Mouse (Mus musculus): ENCODE measurements around the gene Phf19. TPM values are rescaled to one million over a fixed set of nuclear protein-coding genes. Genes with fewer than 3 reads are reported as not detected.

Gene Phf19
- polyA plus RNA-seq, 1 experiment from 2014 or later: 1.5 TPM

DNA sequence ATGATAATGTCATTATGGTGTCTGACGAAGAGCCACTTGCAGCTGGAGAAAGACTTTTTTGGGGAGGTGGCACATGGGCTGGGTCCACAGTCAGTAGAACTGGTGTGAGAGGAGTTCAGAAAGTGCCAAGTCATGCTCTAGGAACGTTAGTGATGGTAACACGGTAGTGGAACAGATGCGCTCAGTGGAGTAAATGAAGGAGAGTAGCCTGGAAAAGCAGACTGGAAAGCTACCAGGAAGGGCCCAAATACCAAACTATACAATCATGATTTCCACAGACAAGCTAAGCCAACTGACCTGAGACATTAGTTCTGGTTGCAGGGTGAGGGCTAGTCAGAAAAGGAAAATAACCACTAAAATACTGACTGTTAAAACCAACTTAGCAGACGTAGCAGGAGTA, 44.1 kb downstream of the Phf19 start:
- H3K4me3 ChIP-seq (replicated peaks): peak overlapping the region; percentile 87
- peaks cover 29% of the 10 kb centered on the region for H3K36me3 ChIP-seq (replicated peaks)
- H3K27me3 ChIP-seq: peaks cover 25% of the 10 kb centered on the region
- H3K4me2 ChIP-seq: peak overlapping the region; percentile 89
- H3K9ac ChIP-seq: peak overlapping the region; percentile 71
- 5% methylated on average over 5 of the region's 5 CpGs for WGBS (ENCODE audit: insufficient replicate concordance)
- ATAC-seq (ENCODE audit: insufficient read depth): peak; percentile 74
- peak overlapping the region; percentile 97 for H3K27ac ChIP-seq (replicated peaks)
- peaks cover 40% of the 10 kb centered on the region for H3K4me1 ChIP-seq (replicated peaks)
- H3K9me3 ChIP-seq (replicated peaks): no peaks in the 10 kb centered on the region

DNA sequence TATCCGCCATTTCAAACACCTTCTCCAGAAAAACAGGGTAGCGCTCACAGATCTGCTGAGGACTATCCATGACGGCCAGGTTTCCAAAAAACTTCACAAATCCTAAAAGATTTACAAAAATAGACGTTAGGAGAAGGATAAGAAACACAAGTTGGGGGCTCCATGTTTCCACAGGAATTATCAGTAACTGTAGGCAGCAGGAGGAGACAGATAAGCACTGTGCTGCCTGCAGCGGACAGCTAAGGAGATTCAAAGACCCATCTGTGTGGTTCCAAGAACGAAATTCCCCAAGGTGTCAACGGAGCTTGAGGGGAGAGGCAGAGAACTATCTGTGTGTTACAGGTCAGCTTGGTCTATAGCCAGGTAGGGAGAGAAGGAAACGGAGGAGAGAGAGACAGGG, 56.1 kb downstream of the Phf19 start:
- Histone ChIP-seq H3K9me3 (replicated peaks) (no peaks in the 10 kb centered on the region), H3K4me2 (no peak overlapping the region), H3K4me1 (replicated peaks) (peaks cover 9% of the 10 kb centered on the region), H3K27ac (replicated peaks) (no peak overlapping the region), H3K4me3 (replicated peaks) (no peak overlapping the region), H3K9ac (no peak overlapping the region), H3K27me3 (no peaks in the 10 kb centered on the region), H3K36me3 (replicated peaks) (peaks cover 93% of the 10 kb centered on the region)
- no peak for ATAC-seq (ENCODE audit: insufficient read depth)
- 47% methylated on average over 8 of the region's 8 CpGs for WGBS (ENCODE audit: insufficient replicate concordance)

DNA sequence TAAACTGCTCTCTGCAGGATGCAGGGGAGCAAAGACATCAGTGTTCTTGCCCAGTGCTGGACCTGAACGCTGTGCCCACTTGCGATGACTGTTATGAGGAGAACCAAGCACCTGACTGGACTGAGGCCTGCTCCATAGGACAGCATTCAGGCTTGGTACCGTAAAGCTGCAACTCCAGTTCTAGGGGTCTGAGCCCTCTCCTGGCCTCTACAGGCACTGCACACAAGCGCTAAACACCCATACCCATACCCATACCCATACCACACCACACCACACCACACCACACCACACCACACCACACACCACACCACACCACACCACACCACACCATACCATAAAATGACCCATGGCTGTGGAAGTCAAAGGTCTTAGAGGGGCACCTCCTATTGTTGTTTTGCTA, 58.6 kb downstream of the Phf19 start:
- Histone ChIP-seq H3K27me3 (no peaks in the 10 kb centered on the region), H3K4me1 (replicated peaks) (peaks cover 9% of the 10 kb centered on the region), H3K27ac (replicated peaks) (no peak overlapping the region), H3K36me3 (replicated peaks) (peaks cover 100% of the 10 kb centered on the region), H3K9me3 (replicated peaks) (no peaks in the 10 kb centered on the region), H3K9ac (no peak overlapping the region), H3K4me2 (no peak overlapping the region), H3K4me3 (replicated peaks) (no peak overlapping the region)
- WGBS (ENCODE audit: insufficient replicate concordance): 89% methylated on average over 4 of the region's 4 CpGs
- peak; percentile 15; the same call in 1 of the 2 replicates for ATAC-seq (ENCODE audit: insufficient read depth)

DNA sequence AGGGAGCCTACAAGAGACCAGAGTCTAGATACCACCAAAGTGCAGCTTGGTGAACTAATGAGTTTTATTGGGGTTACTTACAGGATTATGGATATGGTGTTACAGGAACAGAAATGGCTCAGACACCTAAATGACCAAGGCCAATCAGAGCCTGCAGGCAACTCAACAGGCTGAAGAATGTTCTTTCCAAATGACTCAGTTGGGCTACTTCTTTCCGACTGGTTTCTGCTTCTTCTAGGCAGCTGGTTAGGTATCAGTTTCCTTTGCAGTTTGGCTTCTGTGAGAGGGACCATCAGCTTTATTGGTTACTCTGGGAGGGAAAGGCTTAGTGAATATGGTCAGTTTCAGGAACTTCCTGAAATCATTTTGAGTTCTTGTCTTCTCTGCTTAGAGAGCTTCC, 66.1 kb downstream of the Phf19 start:
- Histone ChIP-seq H3K27me3 (no peaks in the 10 kb centered on the region), H3K9me3 (replicated peaks) (no peaks in the 10 kb centered on the region), H3K4me3 (replicated peaks) (no peak overlapping the region), H3K4me1 (replicated peaks) (no peaks in the 10 kb centered on the region), H3K9ac (no peak overlapping the region), H3K4me2 (no peak overlapping the region), H3K27ac (replicated peaks) (no peak overlapping the region), H3K36me3 (replicated peaks) (peaks cover 38% of the 10 kb centered on the region)
- no peak for ATAC-seq (ENCODE audit: insufficient read depth)
- 78% methylated on average over 1 of the region's 1 CpGs for WGBS (ENCODE audit: insufficient replicate concordance)

Other genes with a start within 250 kb of the Phf19 start
- gene Gapvd1, start 158.8 kb downstream of the Phf19 start, polyA plus RNA-seq (2015; fragmentation: Nextera tagmentation; extraction: Ambion mirVana): 79.9 and 89.4 TPM in 2 replicates
- gene Hspa5, start 142.1 kb downstream of the Phf19 start, polyA plus RNA-seq (2015; fragmentation: Nextera tagmentation; extraction: Ambion mirVana): 509 TPM in 2 replicates
- gene Rabepk, start 114.1 kb downstream of the Phf19 start, polyA plus RNA-seq (2015; fragmentation: Nextera tagmentation; extraction: Ambion mirVana): 20.1 and 22.3 TPM in 2 replicates
- 57.5 and 60.5 TPM in 2 replicates for gene Fbxw2, start 87.7 kb downstream of the Phf19 start, polyA plus RNA-seq (2015; fragmentation: Nextera tagmentation; extraction: Ambion mirVana)
- not detected in 2 replicates for gene Gm34653, start 81.0 kb downstream of the Phf19 start, polyA plus RNA-seq (2015; fragmentation: Nextera tagmentation; extraction: Ambion mirVana)
- gene Cutal, start 39.6 kb downstream of the Phf19 start, polyA plus RNA-seq (2015; fragmentation: Nextera tagmentation; extraction: Ambion mirVana): 8.2 and 8.4 TPM in 2 replicates
- gene Psmd5, start 39.1 kb downstream of the Phf19 start, polyA plus RNA-seq (2015; fragmentation: Nextera tagmentation; extraction: Ambion mirVana): 67.5 and 71.5 TPM in 2 replicates
- 0.29 and 0.61 TPM in 2 replicates for gene Traf1, start 47.7 kb upstream of the Phf19 start, polyA plus RNA-seq (2015; fragmentation: Nextera tagmentation; extraction: Ambion mirVana)
- gene Hc, start 147.4 kb upstream of the Phf19 start, polyA plus RNA-seq (2015; fragmentation: Nextera tagmentation; extraction: Ambion mirVana): 43.9 and 55.8 TPM in 2 replicates
- 35.9 and 43.1 TPM in 2 replicates for gene AI182371, start 187.5 kb upstream of the Phf19 start, polyA plus RNA-seq (2015; fragmentation: Nextera tagmentation; extraction: Ambion mirVana)
- 8.5 and 8.6 TPM in 2 replicates for gene Cntrl, start 195.5 kb upstream of the Phf19 start, polyA plus RNA-seq (2015; fragmentation: Nextera tagmentation; extraction: Ambion mirVana)

All from liver, embryonic 15.5 days (tissue).